Mouse (Mus musculus) testis, adult 2 months (tissue): ENCODE data around the gene Myo1h.

Experiments
- CTCF ChIP-seq: fragments of 200-500 bp; IDR thresholded peaks from 2 replicates; pipeline ENCODE4 v1.5.1; 2012; ENCODE audit warnings: low read depth, mild to moderate bottlenecking, inconsistent platforms, low read length, moderate library complexity; ENCODE audit not compliant: control insufficient read depth, insufficient read depth, insufficient replicate concordance
- POLR2A ChIP-seq: fragments of 200-500 bp; IDR thresholded peaks from 2 replicates; pipeline ENCODE4 v1.6.1; 2012; ENCODE audit warnings: low read depth, mild to moderate bottlenecking, inconsistent platforms, low read length, moderate library complexity; ENCODE audit not compliant: control insufficient read depth

DNA sequence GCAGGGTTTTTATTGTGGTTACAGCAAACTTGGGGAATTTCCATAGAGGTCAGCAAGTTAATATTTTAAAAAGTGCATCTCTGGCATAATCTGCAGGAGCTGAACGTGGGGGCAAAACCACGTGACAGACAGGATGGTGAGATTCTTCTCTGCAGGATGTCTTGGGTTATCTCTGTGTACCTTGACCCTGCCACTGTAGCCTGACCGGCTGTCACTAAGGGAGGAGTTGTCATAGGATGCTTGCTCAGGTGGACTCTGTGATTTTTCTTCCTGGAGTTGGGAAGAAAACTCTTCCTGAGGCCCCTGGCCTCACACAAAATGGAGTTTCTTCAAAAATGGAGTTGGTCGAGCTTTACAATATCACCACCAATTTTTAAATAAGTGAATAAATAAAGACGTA lies 54.0 kb downstream of the Myo1h start:
- TF ChIP-seq POLR2A (no peak), CTCF (no peak)
